Mouse (Mus musculus) spleen, adult 2 months (tissue): ENCODE data around the gene Ptges3l.

Source experiments
- CTCF ChIP-seq: fragments of 200-500 bp; IDR thresholded peaks from 2 replicates; pipeline ENCODE4 v1.5.1; 2011; ENCODE audit warnings: mild to moderate bottlenecking, inconsistent platforms; ENCODE audit not compliant: insufficient read depth, insufficient read length, insufficient replicate concordance; ENCODE audit errors: extremely low read depth
- POLR2A ChIP-seq: fragments of 200-500 bp; IDR thresholded peaks from 2 replicates; pipeline ENCODE4 v1.6.1; 2011; ENCODE audit warnings: low read depth, low read length, inconsistent platforms

- TF ChIP-seq CTCF (peak; percentile 14; the same call in 1 of the 2 replicates), POLR2A (no peak)
Measured at GRCm38 (mm10) chr11:101450394-101450793, 25.3 kb upstream of the Ptges3l start.
